Mouse (Mus musculus): ENCODE measurements at regions not wholly inside any gene's neighbourhood (a gene's known extent, or its start where the extent isn't known, plus 50 kb on each side); places are given as distances from the start of the nearest gene placed in this dataset.
A peak's percentile ranks its signal among the peaks of the same experiment; 100 is the strongest.

DNA sequence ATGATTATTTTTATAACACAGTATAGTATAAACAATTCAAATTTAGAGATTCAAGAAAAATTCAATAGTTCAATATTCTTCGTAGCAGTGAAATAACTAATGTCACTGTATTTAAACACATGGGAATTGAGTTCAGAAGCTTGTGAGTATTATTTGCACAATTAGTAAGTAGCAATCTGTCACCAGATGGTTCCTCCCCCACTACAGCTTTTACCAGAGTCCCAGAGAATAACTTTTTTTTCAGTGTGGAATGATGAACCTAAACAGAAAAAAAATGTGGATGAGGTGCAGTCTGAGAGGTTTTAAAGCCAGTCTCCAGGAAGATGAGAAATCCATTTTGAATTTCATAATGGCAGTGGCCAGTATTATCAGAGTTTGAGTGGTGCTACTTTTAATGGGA, 414.9 kb upstream of the C9orf72 start:
- peak in 1 of 2 experiments; percentile 19 for DNase-seq (ENCODE audit: extremely low spot score in 1 of 2, low spot score in 1 of 2)

- DNase-seq (ENCODE audit: extremely low spot score in 1 of 2, low spot score in 1 of 2): no peak
Measured at GRCm38 (mm10) chr4:35606200-35606599, 380.2 kb upstream of the C9orf72 start.

- no peak for DNase-seq (ENCODE audit: extremely low spot score in 1 of 2, low spot score in 1 of 2)
Measured at GRCm38 (mm10) chr4:35578086-35578485, 352.1 kb upstream of the C9orf72 start.

- no peak for DNase-seq (ENCODE audit: extremely low spot score in 1 of 2, low spot score in 1 of 2)
Measured at GRCm38 (mm10) chr4:35575179-35575974, 349.4 kb upstream of the C9orf72 start.

GRCm38 (mm10) chr4:35571541-35572447, 345.8 kb upstream of the C9orf72 start:
- DNase-seq (ENCODE audit: extremely low spot score in 1 of 2, low spot score in 1 of 2): no peak

GRCm38 (mm10) chr4:35561303-35561702, 335.3 kb upstream of the C9orf72 start:
- no peak for DNase-seq (ENCODE audit: extremely low spot score in 1 of 2, low spot score in 1 of 2)

- no peak for DNase-seq (ENCODE audit: extremely low spot score in 1 of 2, low spot score in 1 of 2)
Measured at GRCm38 (mm10) chr4:35560004-35560403, 334.0 kb upstream of the C9orf72 start.

DNA sequence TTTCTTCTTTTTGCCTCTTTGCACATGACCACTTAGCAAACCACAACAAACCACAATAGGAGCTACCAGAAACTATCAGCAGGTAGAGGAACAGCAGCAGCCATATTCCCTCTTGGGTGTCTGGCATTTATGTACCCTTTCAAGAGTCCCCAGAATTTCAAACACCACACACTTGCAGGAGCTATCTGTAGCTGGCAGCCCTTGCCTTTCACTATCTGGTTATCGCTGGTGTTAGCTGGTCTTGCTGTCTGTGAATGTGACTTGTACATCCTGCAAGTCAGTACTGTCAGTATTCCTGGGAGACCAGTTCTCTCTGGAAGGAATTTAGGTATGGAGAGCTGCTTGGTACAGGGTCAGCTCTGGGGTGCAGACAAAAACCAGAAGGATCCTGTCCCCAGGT, 327.3 kb upstream of the C9orf72 start:
- no peak for DNase-seq (ENCODE audit: extremely low spot score in 1 of 2, low spot score in 1 of 2)

DNA sequence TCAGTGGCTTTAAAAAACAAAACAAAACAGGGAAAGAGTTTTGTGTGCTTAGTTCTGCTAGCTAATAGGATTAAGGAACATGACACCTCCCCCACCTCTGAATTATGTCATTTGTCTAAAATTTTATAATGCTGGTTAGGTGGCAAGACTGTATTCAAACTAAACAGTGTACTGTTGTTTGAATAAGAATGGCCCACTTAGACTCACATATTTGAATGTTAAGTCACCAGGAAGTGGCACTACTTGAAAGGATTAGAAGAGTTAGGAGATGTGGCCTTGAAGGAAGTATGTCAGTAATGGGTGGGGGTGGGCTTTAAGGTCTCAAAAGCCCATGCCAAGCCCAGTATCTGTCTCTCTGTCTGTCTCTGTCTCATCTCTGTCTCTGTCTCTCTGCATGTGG, 326.0 kb upstream of the C9orf72 start:
- no peak for DNase-seq (ENCODE audit: extremely low spot score in 1 of 2, low spot score in 1 of 2)

- no peak for DNase-seq (ENCODE audit: extremely low spot score in 1 of 2, low spot score in 1 of 2)
Measured at GRCm38 (mm10) chr4:35534565-35535279, 308.7 kb upstream of the C9orf72 start.

GRCm38 (mm10) chr4:35534154-35534553, 308.2 kb upstream of the C9orf72 start:
- DNase-seq (ENCODE audit: extremely low spot score in 1 of 2, low spot score in 1 of 2): no peak

All from layer of hippocampus, postnatal 25 days (tissue).